Mouse (Mus musculus) liver, adult 2 months (tissue): ENCODE measurements around the gene Gpn3.

Source experiments
- CTCF ChIP-seq: fragments of 200-500 bp; IDR thresholded peaks from 2 replicates; pipeline ENCODE4 v1.5.1; 2011; ENCODE audit warnings: low read depth, low read length, control low read depth
- POLR2A ChIP-seq: fragments of 200-500 bp; IDR thresholded peaks from 2 replicates; pipeline ENCODE4 v1.6.1; 2011; ENCODE audit warnings: low read length, control low read depth; ENCODE audit not compliant: insufficient read depth; ENCODE audit errors: extremely low read depth

GRCm38 (mm10) chr5:122324608-122325431 lies 46.9 kb upstream of the Gpn3 start:
- TF ChIP-seq POLR2A (no peak), CTCF (no peak)
